Mouse (Mus musculus) kidney, postnatal 10 days (tissue): ENCODE results near the gene Flywch2.
A peak's percentile ranks its signal among the peaks of the same experiment; 100 is the strongest.

Source experiments
- DNase-seq: peaks from one replicate; pipeline ENCODE4 v3.0.0; 2021; ENCODE audit warnings: mixed read lengths

Flywch2 gene

DNA sequence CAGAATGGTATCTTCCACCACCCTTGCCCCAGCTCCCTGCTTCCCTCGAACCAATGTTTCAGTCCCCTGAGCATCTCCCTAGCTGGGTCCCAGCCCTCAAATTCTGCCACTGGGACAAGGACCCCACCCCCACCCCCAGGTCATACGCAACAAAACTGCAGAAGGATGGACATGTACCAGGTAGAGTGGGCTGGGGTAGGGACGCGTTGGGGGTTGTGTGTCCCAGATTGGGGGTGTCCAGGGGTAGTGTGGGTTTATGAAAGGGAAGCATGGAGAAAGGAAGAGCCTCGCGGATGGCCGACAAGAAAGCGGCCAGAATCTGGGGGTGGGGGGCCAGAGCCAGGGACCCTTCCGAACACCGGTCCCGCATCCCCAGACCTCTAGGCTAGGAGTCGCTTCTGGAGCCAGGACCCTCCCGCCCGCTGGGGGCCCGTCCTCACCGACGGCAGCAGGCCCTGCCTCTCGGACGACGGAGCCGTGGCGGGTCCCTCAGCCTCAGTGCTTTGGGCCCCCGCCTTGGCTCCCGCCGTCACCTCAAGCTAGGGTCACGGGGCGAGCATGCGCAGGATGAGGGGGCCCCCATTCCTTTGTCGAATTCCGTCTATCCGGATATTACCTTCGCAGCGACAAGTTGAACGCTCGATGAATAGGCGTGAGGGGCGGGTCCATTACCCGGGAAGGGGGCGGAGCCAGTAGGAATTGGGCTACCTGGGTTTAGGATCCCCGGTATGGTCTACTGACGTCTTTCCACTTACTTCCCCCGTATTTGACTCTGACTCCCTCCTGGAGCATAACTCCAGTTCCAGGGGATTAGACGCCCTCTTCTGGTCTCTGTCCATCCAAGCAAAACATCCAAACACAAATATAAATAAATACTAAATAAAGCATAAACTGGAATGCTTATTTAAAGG lies at the start of gene Flywch2:
Gene Flywch2, minus strand, starts transcription at position 521 of the 911 bp plus-strand sequence.
- DNase-seq, result peak; percentile 88

GRCm38 (mm10) chr17:23831201-23831600 lies 45.3 kb upstream of the Flywch2 start:
- no peak for DNase-seq

- peak; percentile 91 for DNase-seq
These were observed 43.3 kb upstream of the Flywch2 start, which contains the start of gene Elob for GRCm38 (mm10) chr17:23829064-23829619. Gene Elob, minus strand, starts transcription at chr17:23829136.

- peak; percentile 73 for DNase-seq
These were observed 42.6 kb upstream of the Flywch2 start for GRCm38 (mm10) chr17:23828271-23829001.

GRCm38 (mm10) chr17:23825591-23825990 lies 39.7 kb upstream of the Flywch2 start:
- DNase-seq, result no peak

GRCm38 (mm10) chr17:23823614-23824013 lies 37.7 kb upstream of the Flywch2 start:
- no peak for DNase-seq

DNA sequence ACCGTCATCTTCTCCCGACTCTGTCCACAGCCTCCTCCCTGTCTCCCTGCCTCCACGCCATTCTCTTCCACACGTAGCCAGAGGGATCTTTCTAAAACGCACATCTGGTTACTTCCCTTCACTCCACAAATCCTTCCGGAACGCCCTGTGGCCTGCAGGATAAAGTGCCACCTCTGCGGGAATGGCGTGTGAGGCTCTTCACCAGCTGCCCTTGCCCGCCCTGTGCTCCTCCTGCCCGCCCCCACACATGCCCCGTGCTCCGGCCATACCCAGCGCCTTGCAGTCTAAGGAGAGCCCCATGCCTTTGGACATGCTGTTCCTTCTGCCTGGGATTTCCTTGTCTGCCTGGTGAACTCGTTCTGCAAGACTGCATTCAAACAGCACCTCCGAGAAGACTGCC lies 37.1 kb upstream of the Flywch2 start:
- peak; percentile 18 for DNase-seq

GRCm38 (mm10) chr17:23822094-23822493 lies 36.2 kb upstream of the Flywch2 start:
- DNase-seq, result peak; percentile 23

GRCm38 (mm10) chr17:23820731-23821130 lies 34.9 kb upstream of the Flywch2 start:
- no peak for DNase-seq

DNA sequence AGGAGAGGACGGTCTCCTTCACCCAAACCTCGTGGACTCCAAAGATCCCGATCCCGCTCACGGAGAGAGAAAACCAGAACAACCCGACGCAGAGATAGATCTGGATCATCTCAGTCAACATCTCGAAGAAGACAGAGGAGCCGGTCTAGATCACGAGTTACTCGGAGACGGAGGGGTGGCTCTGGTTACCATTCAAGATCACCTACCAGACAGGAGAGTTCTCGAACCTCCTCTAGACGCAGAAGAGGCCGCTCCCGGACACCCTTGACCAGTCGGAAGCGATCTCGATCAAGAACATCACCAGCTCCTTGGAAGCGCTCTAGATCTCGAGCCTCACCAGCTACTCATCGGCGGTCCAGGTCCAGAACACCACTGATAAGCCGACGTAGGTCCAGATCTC lies 33.4 kb upstream of the Flywch2 start:
- DNase-seq, result no peak

DNA sequence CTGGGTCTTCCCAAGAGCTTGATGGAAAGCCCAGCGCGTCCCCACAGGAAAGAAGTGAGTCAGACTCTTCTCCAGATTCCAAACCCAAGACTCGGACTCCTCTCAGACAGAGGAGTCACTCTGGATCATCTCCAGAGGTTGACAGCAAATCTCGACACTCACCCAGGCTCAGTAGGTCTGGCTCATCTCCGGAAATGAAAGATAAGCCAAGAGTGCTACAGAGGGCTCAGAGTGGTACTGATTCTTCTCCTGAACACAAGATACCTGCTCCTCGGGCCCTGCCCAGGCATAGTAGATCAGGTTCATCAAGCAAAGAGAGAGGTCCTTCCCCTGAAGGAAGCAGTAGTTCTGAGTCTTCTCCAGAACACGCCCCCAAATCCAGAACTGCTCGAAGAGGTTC lies 32.7 kb upstream of the Flywch2 start:
- DNase-seq, result no peak

GRCm38 (mm10) chr17:23815641-23816040 lies 29.8 kb upstream of the Flywch2 start:
- no peak for DNase-seq

- DNase-seq, result no peak
These were observed 22.0 kb upstream of the Flywch2 start for GRCm38 (mm10) chr17:23807918-23808317.

- peak; percentile 67 for DNase-seq
These were observed 21.0 kb upstream of the Flywch2 start for GRCm38 (mm10) chr17:23806867-23807266.

DNA sequence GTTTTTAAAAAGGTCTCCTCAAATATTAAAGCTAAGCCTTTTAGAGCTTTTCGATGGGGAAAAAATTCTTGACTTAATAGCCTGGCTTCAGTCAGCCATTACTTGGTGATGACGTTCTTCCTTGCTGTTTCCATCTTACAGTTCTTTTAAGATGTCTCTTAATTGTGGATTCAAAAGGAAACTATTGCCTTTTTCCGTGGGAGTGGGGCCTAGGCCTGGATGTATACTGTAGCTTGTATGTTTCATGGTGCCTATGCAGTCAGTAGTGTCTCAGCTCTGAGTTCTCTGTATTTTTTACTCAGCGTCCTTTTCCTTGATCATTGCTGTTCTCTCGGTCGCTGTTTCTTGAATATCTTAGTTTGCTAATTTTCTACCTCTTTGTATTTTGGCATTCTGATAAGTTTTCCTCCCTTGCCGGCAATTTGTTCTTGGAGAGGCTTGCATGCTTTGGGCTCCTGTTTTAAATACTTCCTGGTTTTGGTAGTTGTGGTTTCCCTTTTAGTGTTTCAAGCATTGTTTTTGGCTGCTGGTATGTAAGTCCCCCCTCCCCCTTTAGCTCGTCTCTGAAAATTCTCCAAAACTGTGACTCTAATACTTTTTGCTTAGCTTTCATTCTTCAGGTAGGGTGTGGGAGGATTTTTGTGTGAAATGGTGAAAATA lies 18.7 kb upstream of the Flywch2 start:
- no peak for DNase-seq

DNA sequence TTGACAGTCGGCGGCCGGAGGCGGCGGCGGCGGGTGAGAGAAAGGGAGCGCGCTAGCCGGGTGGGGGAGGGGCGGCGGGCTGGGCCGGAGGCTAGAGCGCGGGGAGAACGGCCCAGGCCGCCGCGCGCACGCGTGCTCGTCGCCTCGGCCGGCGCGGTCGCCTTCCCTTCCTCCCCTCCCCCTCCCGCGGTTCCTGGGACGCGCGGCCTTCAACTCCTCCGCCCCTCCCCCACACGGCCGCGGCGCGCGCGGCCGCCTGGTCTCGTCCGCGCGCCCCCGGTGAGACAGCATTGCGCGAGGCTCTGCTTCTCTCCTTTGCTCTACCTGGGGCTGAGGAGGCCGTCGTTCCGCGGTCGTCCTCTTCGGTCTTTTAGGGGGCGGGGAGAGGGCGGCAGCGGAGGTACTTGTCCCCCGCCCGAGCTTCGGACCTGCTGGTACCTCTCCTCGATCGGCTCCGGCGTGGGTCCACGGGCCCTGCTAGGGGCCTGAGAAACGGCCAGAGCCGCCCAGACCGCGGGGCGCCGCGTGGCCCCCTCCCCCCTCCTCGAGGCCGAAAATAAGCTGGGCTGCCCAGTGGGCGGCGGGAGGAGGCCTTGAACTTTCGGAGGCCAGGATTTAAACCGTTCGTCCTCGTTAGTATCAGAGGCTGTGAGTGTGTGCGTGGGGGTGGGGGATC lies 17.6 kb upstream of the Flywch2 start:
- peak; percentile 93 for DNase-seq

- peak; percentile 99 for DNase-seq
These were observed 17.0 kb upstream of the Flywch2 start for GRCm38 (mm10) chr17:23802746-23803365.

GRCm38 (mm10) chr17:23801627-23802026 lies 15.7 kb upstream of the Flywch2 start:
- no peak for DNase-seq

GRCm38 (mm10) chr17:23797316-23797715 lies 11.4 kb upstream of the Flywch2 start:
- no peak for DNase-seq

- no peak for DNase-seq
These were observed 9.4 kb upstream of the Flywch2 start for GRCm38 (mm10) chr17:23795323-23795722.

DNA sequence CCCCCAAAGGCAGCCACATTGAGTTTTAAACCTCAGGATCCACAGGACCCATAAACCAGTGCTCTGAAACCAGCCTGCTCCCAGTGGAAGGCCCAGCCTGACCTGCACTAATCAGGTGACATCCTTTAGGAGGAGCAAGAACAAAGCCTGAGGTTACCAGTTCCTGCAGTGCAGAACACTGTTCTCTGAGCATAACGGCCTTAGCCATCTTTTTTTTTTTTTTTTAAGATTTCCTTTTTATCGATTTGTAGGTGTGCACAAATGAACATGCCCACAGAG lies 5.1 kb upstream of the Flywch2 start:
- DNase-seq, result no peak
